Mouse (Mus musculus) G1E (cell line): ENCODE measurements around the gene Selenov.

Experiments
- CTCF ChIP-seq: IDR thresholded peaks from 2 replicates; pipeline ENCODE4 v1.5.1; 2012; ENCODE audit warnings: low read depth, low read length, inconsistent platforms, mixed read lengths
- GATA1 ChIP-seq: IDR thresholded peaks from 2 replicates; pipeline ENCODE4 v1.6.1; 2012; ENCODE audit warnings: borderline replicate concordance, low read length, inconsistent platforms, mixed read lengths

- TF ChIP-seq CTCF = no peak
- no peak for TF ChIP-seq GATA1
These were observed 3.5 kb upstream of the Selenov start for GRCm38 (mm10) chr7:28294481-28294880.
